Mouse (Mus musculus): ENCODE measurements at regions not wholly inside any gene's neighbourhood (a gene's known extent, or its start where the extent isn't known, plus 50 kb on each side); places are given as distances from the start of the nearest gene placed in this dataset.

DNA sequence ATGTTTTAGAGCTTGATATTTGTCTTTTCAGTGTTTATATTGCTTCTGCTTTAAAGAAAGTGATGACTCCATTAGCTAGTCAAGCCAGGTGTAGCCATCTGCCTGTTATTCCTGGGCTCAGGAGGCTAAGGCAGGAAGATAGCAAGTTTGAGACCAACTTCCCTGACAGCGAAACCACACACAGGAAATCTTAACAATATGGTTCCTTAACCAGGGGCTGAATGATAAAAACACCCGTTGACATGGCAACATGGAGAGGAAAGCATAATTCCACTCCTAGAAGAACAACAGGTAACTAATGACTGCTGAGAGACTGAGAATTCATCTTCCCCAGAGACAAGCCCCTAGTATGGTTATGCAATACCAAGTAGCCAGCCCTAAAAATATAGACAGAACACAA, 553.6 kb upstream of the Acvr2a start:
- no peak for ATAC-seq
